Mouse (Mus musculus): Measurements from ENCODE around the gene Ocln. TPM values are rescaled to one million over a fixed set of nuclear protein-coding genes. Genes with fewer than 3 reads are reported as not detected.

Ocln gene
- polyA plus RNA-seq, 1 experiment from 2014 or later: 2.7 TPM

- H3K27ac ChIP-seq (ENCODE audit: low read length): no peak overlapping the region; the same call in 1 of the 2 replicates
These were observed 26.4 kb downstream of the Ocln start for GRCm38 (mm10) chr13:100525935-100526648.

GRCm38 (mm10) chr13:100524896-100525295, 27.6 kb downstream of the Ocln start:
- Histone ChIP-seq H3K9me3 (replicated peaks; ENCODE audit: control insufficient read depth, low read length) (no peaks in the 10 kb centered on the region), H3K9ac (ENCODE audit: low read length) (no peak overlapping the region), H3K36me3 (ENCODE audit: control insufficient read depth, insufficient read depth) (no peaks in the 10 kb centered on the region), H3K27me3 (ENCODE audit: control insufficient read depth, insufficient read depth, low read length) (no peaks in the 10 kb centered on the region), H3K4me3 (ENCODE audit: low read length) (no peak overlapping the region), H3K4me1 (ENCODE audit: control insufficient read depth, insufficient read depth, low read length) (no peaks in the 10 kb centered on the region), H3K27ac (ENCODE audit: low read length) (no peak overlapping the region), H3K4me2 (ENCODE audit: low read depth, low read length) (no peak overlapping the region)
- ATAC-seq (replicated peaks; ENCODE audit: extremely low read depth, insufficient read depth, low FRiP score): no peak
- 85% methylated on average over 6 of the region's 6 CpGs for WGBS

More at GRCm38 (mm10) chr13:100525935-100526648, 26.4 kb downstream of the Ocln start:
- no peak overlapping the region for H3K4me3 ChIP-seq (ENCODE audit: low read length)
- no peaks in the 10 kb centered on the region for H3K27me3 ChIP-seq (ENCODE audit: control insufficient read depth, insufficient read depth, low read length)
- 63% methylated on average over 6 of the region's 6 CpGs for WGBS
- no peak overlapping the region for H3K9ac ChIP-seq (ENCODE audit: low read length)
- H3K4me2 ChIP-seq (ENCODE audit: low read depth, low read length): no peak overlapping the region
- no peaks in the 10 kb centered on the region for H3K9me3 ChIP-seq (replicated peaks; ENCODE audit: control insufficient read depth, low read length)
- H3K4me1 ChIP-seq (ENCODE audit: control insufficient read depth, insufficient read depth, low read length): no peaks in the 10 kb centered on the region
- ATAC-seq (replicated peaks; ENCODE audit: extremely low read depth, insufficient read depth, low FRiP score): no peak
- no peaks in the 10 kb centered on the region for H3K36me3 ChIP-seq (ENCODE audit: control insufficient read depth, insufficient read depth)

GRCm38 (mm10) chr13:100523698-100524097, 28.8 kb downstream of the Ocln start:
- 90% methylated on average over 2 of the region's 2 CpGs for WGBS
- no peak for ATAC-seq (replicated peaks; ENCODE audit: extremely low read depth, insufficient read depth, low FRiP score)

GRCm38 (mm10) chr13:100521724-100522591, 30.6 kb downstream of the Ocln start:
- ATAC-seq (replicated peaks; ENCODE audit: extremely low read depth, insufficient read depth, low FRiP score): no peak
- H3K4me2 ChIP-seq (ENCODE audit: low read depth, low read length): no peak overlapping the region
- WGBS: 73% methylated on average over 9 of the region's 9 CpGs
- H3K9me3 ChIP-seq (replicated peaks; ENCODE audit: control insufficient read depth, low read length): no peaks in the 10 kb centered on the region
- H3K4me3 ChIP-seq (ENCODE audit: low read length): no peak overlapping the region
- H3K27me3 ChIP-seq (ENCODE audit: control insufficient read depth, insufficient read depth, low read length): no peaks in the 10 kb centered on the region
- H3K4me1 ChIP-seq (ENCODE audit: control insufficient read depth, insufficient read depth, low read length): no peaks in the 10 kb centered on the region
- H3K27ac ChIP-seq (ENCODE audit: low read length): no peak overlapping the region
- no peak overlapping the region for H3K9ac ChIP-seq (ENCODE audit: low read length)
- H3K36me3 ChIP-seq (ENCODE audit: control insufficient read depth, insufficient read depth): no peaks in the 10 kb centered on the region

More at GRCm38 (mm10) chr13:100523698-100524097, 28.8 kb downstream of the Ocln start:
- Histone ChIP-seq H3K27me3 (ENCODE audit: control insufficient read depth, insufficient read depth, low read length) (no peaks in the 10 kb centered on the region), H3K4me1 (ENCODE audit: control insufficient read depth, insufficient read depth, low read length) (no peaks in the 10 kb centered on the region), H3K36me3 (ENCODE audit: control insufficient read depth, insufficient read depth) (no peaks in the 10 kb centered on the region), H3K9ac (ENCODE audit: low read length) (no peak overlapping the region), H3K4me3 (ENCODE audit: low read length) (no peak overlapping the region), H3K27ac (ENCODE audit: low read length) (no peak overlapping the region), H3K9me3 (replicated peaks; ENCODE audit: control insufficient read depth, low read length) (no peaks in the 10 kb centered on the region), H3K4me2 (ENCODE audit: low read depth, low read length) (no peak overlapping the region)

- 60% methylated on average over 2 of the region's 2 CpGs for WGBS
- Histone ChIP-seq H3K9ac (ENCODE audit: low read length) (no peak overlapping the region), H3K4me3 (ENCODE audit: low read length) (no peak overlapping the region), H3K36me3 (ENCODE audit: control insufficient read depth, insufficient read depth) (no peaks in the 10 kb centered on the region), H3K4me2 (ENCODE audit: low read depth, low read length) (no peak overlapping the region), H3K4me1 (ENCODE audit: control insufficient read depth, insufficient read depth, low read length) (no peaks in the 10 kb centered on the region; the same call in 1 of the 2 replicates), H3K9me3 (replicated peaks; ENCODE audit: control insufficient read depth, low read length) (no peaks in the 10 kb centered on the region), H3K27me3 (ENCODE audit: control insufficient read depth, insufficient read depth, low read length) (no peaks in the 10 kb centered on the region), H3K27ac (ENCODE audit: low read length) (no peak overlapping the region)
- ATAC-seq (replicated peaks; ENCODE audit: extremely low read depth, insufficient read depth, low FRiP score): no peak
These were observed 33.4 kb downstream of the Ocln start for GRCm38 (mm10) chr13:100519162-100519561.

GRCm38 (mm10) chr13:100518191-100518590, 34.3 kb downstream of the Ocln start:
- H3K4me1 ChIP-seq (ENCODE audit: control insufficient read depth, insufficient read depth, low read length): no peaks in the 10 kb centered on the region; the same call in 1 of the 2 replicates
- no peak overlapping the region for H3K27ac ChIP-seq (ENCODE audit: low read length)
- H3K36me3 ChIP-seq (ENCODE audit: control insufficient read depth, insufficient read depth): no peaks in the 10 kb centered on the region
- WGBS: 75% methylated on average over 6 of the region's 6 CpGs
- H3K9ac ChIP-seq (ENCODE audit: low read length): no peak overlapping the region
- no peak overlapping the region for H3K4me2 ChIP-seq (ENCODE audit: low read depth, low read length)
- no peak for ATAC-seq (replicated peaks; ENCODE audit: extremely low read depth, insufficient read depth, low FRiP score)
- H3K4me3 ChIP-seq (ENCODE audit: low read length): no peak overlapping the region
- no peaks in the 10 kb centered on the region for H3K9me3 ChIP-seq (replicated peaks; ENCODE audit: control insufficient read depth, low read length)
- H3K27me3 ChIP-seq (ENCODE audit: control insufficient read depth, insufficient read depth, low read length): no peaks in the 10 kb centered on the region

GRCm38 (mm10) chr13:100517652-100518153, 34.8 kb downstream of the Ocln start:
- no peak overlapping the region for H3K4me2 ChIP-seq (ENCODE audit: low read depth, low read length)
- no peak overlapping the region for H3K27ac ChIP-seq (ENCODE audit: low read length)
- H3K4me1 ChIP-seq (ENCODE audit: control insufficient read depth, insufficient read depth, low read length): no peaks in the 10 kb centered on the region; the same call in 1 of the 2 replicates
- no peaks in the 10 kb centered on the region for H3K27me3 ChIP-seq (ENCODE audit: control insufficient read depth, insufficient read depth, low read length)
- no peak overlapping the region for H3K4me3 ChIP-seq (ENCODE audit: low read length)
- H3K9ac ChIP-seq (ENCODE audit: low read length): no peak overlapping the region
- no peak for ATAC-seq (replicated peaks; ENCODE audit: extremely low read depth, insufficient read depth, low FRiP score)
- 79% methylated on average over 6 of the region's 6 CpGs for WGBS
- no peaks in the 10 kb centered on the region for H3K36me3 ChIP-seq (ENCODE audit: control insufficient read depth, insufficient read depth)
- H3K9me3 ChIP-seq (replicated peaks; ENCODE audit: control insufficient read depth, low read length): no peaks in the 10 kb centered on the region

GRCm38 (mm10) chr13:100516213-100517105, 36.1 kb downstream of the Ocln start:
- H3K27me3 ChIP-seq (ENCODE audit: control insufficient read depth, insufficient read depth, low read length): no peaks in the 10 kb centered on the region
- no peak overlapping the region for H3K4me3 ChIP-seq (ENCODE audit: low read length)
- H3K4me1 ChIP-seq (ENCODE audit: control insufficient read depth, insufficient read depth, low read length): no peaks in the 10 kb centered on the region; the same call in 1 of the 2 replicates
- no peaks in the 10 kb centered on the region for H3K9me3 ChIP-seq (replicated peaks; ENCODE audit: control insufficient read depth, low read length)
- no peak overlapping the region for H3K9ac ChIP-seq (ENCODE audit: low read length)
- ATAC-seq (replicated peaks; ENCODE audit: extremely low read depth, insufficient read depth, low FRiP score): no peak
- no peaks in the 10 kb centered on the region for H3K36me3 ChIP-seq (ENCODE audit: control insufficient read depth, insufficient read depth)
- 54% methylated on average over 12 of the region's 12 CpGs for WGBS
- H3K4me2 ChIP-seq (ENCODE audit: low read depth, low read length): no peak overlapping the region
- H3K27ac ChIP-seq (ENCODE audit: low read length): no peak overlapping the region
